16 mouse cellular contexts compared by ENCODE assay signal in the genomic region with DNA sequence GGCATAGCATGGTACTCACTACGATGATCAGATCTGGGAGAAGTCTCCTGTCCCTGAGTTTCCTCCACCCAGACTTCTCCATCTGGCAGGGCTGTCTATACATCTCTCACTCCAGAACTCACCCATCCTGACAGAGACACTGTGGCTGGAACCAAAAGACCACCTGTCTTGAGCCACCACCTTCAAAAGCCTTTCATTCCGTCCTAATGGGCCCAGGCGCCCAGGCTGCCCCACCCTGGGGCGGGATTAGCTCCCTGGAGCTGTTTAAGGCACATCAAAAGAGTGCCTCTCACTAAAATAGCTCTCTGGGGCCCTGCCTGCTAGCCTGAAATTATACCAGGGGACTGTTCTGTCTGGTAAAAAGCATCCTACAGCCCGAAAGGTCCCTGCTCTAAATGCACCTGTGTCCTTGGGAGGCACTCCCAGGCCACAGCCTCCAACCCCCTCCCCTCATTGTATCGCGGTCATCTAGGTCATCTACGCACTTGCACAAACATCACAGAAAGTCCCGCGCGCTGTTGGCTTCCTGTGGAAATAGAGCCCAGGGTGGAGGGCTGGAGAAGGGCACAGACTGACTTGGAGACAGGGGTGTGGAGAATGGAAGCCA. TPM values are rescaled to one million over a fixed set of nuclear protein-coding genes. Genes with fewer than 3 reads are reported as not detected.
A peak's percentile ranks its signal among the peaks of the same experiment; 100 is the strongest.
DNase-seq lines count a peak whose midpoint lies in the region; ATAC-seq and TF ChIP-seq lines count a peak whose summit lies in the region.
"Had no signal": no experiment of that assay in that cellular context is flagged by ENCODE, and none has a peak within 500 bp of the region (broad histone marks: within the 10 kb centered on the region; RNA-seq: fewer than 3 reads in every experiment).

No protein-coding gene starts in this region.

- peaks cover 22% of the 10 kb centered on the region for H3K4me1 ChIP-seq in heart, embryonic 16.5 days (ENCODE audit: control insufficient read depth, insufficient read depth, low read length)
- peaks cover 5% of the 10 kb centered on the region for H3K4me1 ChIP-seq in midbrain, embryonic 11.5 days (ENCODE audit: control insufficient read depth, insufficient read depth, low read length)
- peaks cover 10% of the 10 kb centered on the region for H3K4me1 ChIP-seq in midbrain, embryonic 13.5 days (replicated peaks)
- H3K4me1 ChIP-seq in embryonic facial prominence, embryonic 10.5 days, result peaks cover 51% of the 10 kb centered on the region
- H3K4me1 ChIP-seq in stomach, postnatal 0 days (replicated peaks; ENCODE audit: control insufficient read depth, insufficient read depth), result peaks cover 7% of the 10 kb centered on the region
- H3K4me1 ChIP-seq: liver, embryonic 12.5 days had no signal

- TF ChIP-seq CTCF in stomach, postnatal 0 days (IDR thresholded peaks at IDR 0.05; ENCODE audit: low read depth), result no peak

- no peak for DNase-seq in heart, postnatal 25 days (ENCODE audit: low spot score)
- peak; percentile 77 for DNase-seq in midbrain, embryonic 11.5 days (ENCODE audit: low spot score, missing footprints)
- DNase-seq in embryonic facial prominence, embryonic 10.5 days (ENCODE audit: low spot score), result no peak
- DNase-seq in stomach, postnatal 0 days (ENCODE audit: low spot score), result peak; percentile 51
- DNase-seq in kidney, postnatal 14 days, result no peak
- DNase-seq: cerebellum, adult 11-12 months; heart, postnatal 10 days; kidney, adult 2 months; lung, postnatal 10 days; right cerebral cortex, postnatal 25 days had no signal

- H3K4me2 ChIP-seq in heart, embryonic 16.5 days (ENCODE audit: low read depth, low read length), result peak overlapping the region; percentile 38
- no peak overlapping the region for H3K4me2 ChIP-seq in midbrain, embryonic 11.5 days
- H3K4me2 ChIP-seq in midbrain, embryonic 13.5 days (replicated peaks), result no peak overlapping the region
- H3K4me2 ChIP-seq in stomach, postnatal 0 days (replicated peaks; ENCODE audit: low read depth), result 0 out of 2 replicates have a peak overlapping the region, but pooled peaks have one; percentile 8
- H3K4me2 ChIP-seq: liver, embryonic 12.5 days; neural tube, embryonic 15.5 days had no signal

- no peaks in the 10 kb centered on the region for H3K9me3 ChIP-seq in heart, embryonic 16.5 days (replicated peaks; ENCODE audit: control insufficient read depth, low read length)
- no peaks in the 10 kb centered on the region for H3K9me3 ChIP-seq in midbrain, embryonic 11.5 days (ENCODE audit: control insufficient read depth, low read length)
- no peaks in the 10 kb centered on the region for H3K9me3 ChIP-seq in midbrain, embryonic 13.5 days
- H3K9me3 ChIP-seq in embryonic facial prominence, embryonic 10.5 days, result no peaks in the 10 kb centered on the region
- no peaks in the 10 kb centered on the region for H3K9me3 ChIP-seq in stomach, postnatal 0 days (ENCODE audit: control insufficient read depth, low read length)
- H3K9me3 ChIP-seq: G1E; liver, embryonic 12.5 days; neural tube, embryonic 15.5 days had no signal

- peak overlapping the region; percentile 4; the same call in 1 of the 2 replicates for H3K9ac ChIP-seq in heart, embryonic 16.5 days (ENCODE audit: low read length)
- H3K9ac ChIP-seq in midbrain, embryonic 11.5 days (ENCODE audit: low read length), result no peak overlapping the region
- H3K9ac ChIP-seq in midbrain, embryonic 13.5 days (replicated peaks), result no peak overlapping the region
- H3K9ac ChIP-seq in stomach, postnatal 0 days (ENCODE audit: low read length), result no peak overlapping the region
- H3K9ac ChIP-seq: liver, embryonic 12.5 days; neural tube, embryonic 15.5 days had no signal

- ATAC-seq in heart, embryonic 16.5 days (replicated peaks; ENCODE audit: extremely low read depth, insufficient read depth, low FRiP score), result peak; percentile 49
- no peak for ATAC-seq in midbrain, embryonic 11.5 days (ENCODE audit: low FRiP score)
- ATAC-seq in midbrain, embryonic 13.5 days, result no peak
- ATAC-seq in stomach, postnatal 0 days (ENCODE audit: low FRiP score, low TSS enrichment), result no peak
- ATAC-seq: liver, embryonic 12.5 days had no signal

- 18% methylated on average over 11 of the region's 11 CpGs for WGBS in heart, embryonic 16.5 days
- 27% methylated on average over 11 of the region's 11 CpGs for WGBS in midbrain, embryonic 11.5 days
- 25% methylated on average over 11 of the region's 11 CpGs for WGBS in midbrain, embryonic 13.5 days
- 16% methylated on average over 11 of the region's 11 CpGs for WGBS in embryonic facial prominence, embryonic 10.5 days
- 21% methylated on average over 11 of the region's 11 CpGs for WGBS in stomach, postnatal 0 days

- H3K27me3 ChIP-seq in heart, embryonic 16.5 days (ENCODE audit: control insufficient read depth, insufficient read depth, low read length), result no peaks in the 10 kb centered on the region
- H3K27me3 ChIP-seq in midbrain, embryonic 11.5 days (ENCODE audit: control insufficient read depth, insufficient read depth, low read length), result no peaks in the 10 kb centered on the region; the same call in 1 of the 2 replicates
- H3K27me3 ChIP-seq in midbrain, embryonic 13.5 days, result no peaks in the 10 kb centered on the region
- peaks cover 14% of the 10 kb centered on the region for H3K27me3 ChIP-seq in embryonic facial prominence, embryonic 10.5 days (replicated peaks; ENCODE audit: low read depth, poor library complexity, severe bottlenecking)
- no peaks in the 10 kb centered on the region for H3K27me3 ChIP-seq in stomach, postnatal 0 days (ENCODE audit: control insufficient read depth, insufficient read depth, low read length)
- H3K27me3 ChIP-seq: neural tube, embryonic 15.5 days had no signal

- no peaks in the 10 kb centered on the region for H3K36me3 ChIP-seq in heart, embryonic 16.5 days (ENCODE audit: control insufficient read depth, insufficient read depth)
- no peaks in the 10 kb centered on the region for H3K36me3 ChIP-seq in midbrain, embryonic 11.5 days (ENCODE audit: control insufficient read depth, insufficient read depth, low read length)
- H3K36me3 ChIP-seq in midbrain, embryonic 13.5 days, result no peaks in the 10 kb centered on the region
- no peaks in the 10 kb centered on the region for H3K36me3 ChIP-seq in embryonic facial prominence, embryonic 10.5 days (replicated peaks)
- no peaks in the 10 kb centered on the region for H3K36me3 ChIP-seq in stomach, postnatal 0 days (ENCODE audit: control insufficient read depth, insufficient read depth, low read length)
- H3K36me3 ChIP-seq: liver, embryonic 12.5 days; neural tube, embryonic 15.5 days had no signal

- peak overlapping the region; percentile 51 for H3K27ac ChIP-seq in heart, embryonic 16.5 days (ENCODE audit: low read length)
- H3K27ac ChIP-seq in midbrain, embryonic 11.5 days (ENCODE audit: low read depth, low read length), result no peak overlapping the region
- no peak overlapping the region for H3K27ac ChIP-seq in midbrain, embryonic 13.5 days
- 0 out of 2 replicates have a peak overlapping the region, but pooled peaks have one; percentile 6 for H3K27ac ChIP-seq in embryonic facial prominence, embryonic 10.5 days (replicated peaks)
- no peak overlapping the region for H3K27ac ChIP-seq in stomach, postnatal 0 days (replicated peaks)
- H3K27ac ChIP-seq: liver, embryonic 12.5 days; neural tube, embryonic 15.5 days had no signal

- intact Hi-C loops in heart, postnatal 25 days (cut with DNase I), result loop anchor here (2.0 kb wide), 1 partner anchor 14 kb away; no protein-coding TSS in a partner anchor

- TF ChIP-seq EP300 in stomach, postnatal 0 days (optimal IDR thresholded peaks at IDR 0.05), result no peak

- H3K4me3 ChIP-seq in heart, embryonic 16.5 days (ENCODE audit: low read length), result no peak overlapping the region
- no peak overlapping the region for H3K4me3 ChIP-seq in midbrain, embryonic 11.5 days (ENCODE audit: low read depth, low read length)
- no peak overlapping the region for H3K4me3 ChIP-seq in midbrain, embryonic 13.5 days (replicated peaks)
- peak overlapping the region; percentile 12; the same call in 1 of the 2 replicates for H3K4me3 ChIP-seq in embryonic facial prominence, embryonic 10.5 days
- H3K4me3 ChIP-seq in stomach, postnatal 0 days (ENCODE audit: low read depth, low read length), result no peak overlapping the region
- H3K4me3 ChIP-seq: liver, embryonic 12.5 days; neural tube, embryonic 15.5 days had no signal

RNA-seq across cellular contexts. Expression of gene Cdkn1a, which starts 18.0 kb away (rescaled TPM):
- 70.1 and 70.7 TPM in 2 replicates for polyA plus RNA-seq in heart, embryonic 16.5 days (2015; fragmentation: Nextera tagmentation; extraction: Ambion mirVana)
- total RNA-seq in heart, postnatal 25 days (2021), result 100 to 1,000 TPM in 1 of 2 experiments, 10 to 100 TPM in 1; 30.1 to 102 TPM
- polyA plus RNA-seq in midbrain, embryonic 11.5 days (2014; fragmentation: Nextera tagmentation; extraction: Ambion mirVana), result 16.1 and 17.4 TPM in 2 replicates
- polyA plus RNA-seq in midbrain, embryonic 13.5 days (2015; fragmentation: Nextera tagmentation; extraction: Ambion mirVana), result 47.1 and 47.4 TPM in 2 replicates
- 26.0 and 27.5 TPM in 2 replicates for polyA plus RNA-seq in embryonic facial prominence, embryonic 10.5 days (2016; fragmentation: Nextera tagmentation; extraction: Ambion mirVana)
- 484 and 502 TPM in 2 replicates for polyA plus RNA-seq in stomach, postnatal 0 days (2015; fragmentation: Nextera tagmentation; extraction: Ambion mirVana)

RNA-seq across cellular contexts. Expression of gene Srsf3, which starts 40.4 kb away (rescaled TPM):
- polyA plus RNA-seq in heart, embryonic 16.5 days (2015; fragmentation: Nextera tagmentation; extraction: Ambion mirVana), result 323 and 367 TPM in 2 replicates
- total RNA-seq in heart, postnatal 25 days (2021), result 10 to 100 TPM; 68.9 to 75.4 TPM
- polyA plus RNA-seq in midbrain, embryonic 11.5 days (2014; fragmentation: Nextera tagmentation; extraction: Ambion mirVana), result 899 and 948 TPM in 2 replicates
- 590 and 618 TPM in 2 replicates for polyA plus RNA-seq in midbrain, embryonic 13.5 days (2015; fragmentation: Nextera tagmentation; extraction: Ambion mirVana)
- 830 and 831 TPM in 2 replicates for polyA plus RNA-seq in embryonic facial prominence, embryonic 10.5 days (2016; fragmentation: Nextera tagmentation; extraction: Ambion mirVana)
- polyA plus RNA-seq in stomach, postnatal 0 days (2015; fragmentation: Nextera tagmentation; extraction: Ambion mirVana), result 279 and 305 TPM in 2 replicates

RNA-seq across cellular contexts. Expression of gene Rab44, which starts 41.1 kb away (rescaled TPM):
- 2.2 and 4.4 TPM in 2 replicates for polyA plus RNA-seq in heart, embryonic 16.5 days (2015; fragmentation: Nextera tagmentation; extraction: Ambion mirVana)
- under 1 TPM; 0.13 to 0.39 TPM for total RNA-seq in heart, postnatal 25 days (2021)
- polyA plus RNA-seq in midbrain, embryonic 11.5 days (2014; fragmentation: Nextera tagmentation; extraction: Ambion mirVana), result 0.22 and 0.44 TPM in 2 replicates
- polyA plus RNA-seq in midbrain, embryonic 13.5 days (2015; fragmentation: Nextera tagmentation; extraction: Ambion mirVana), result not detected in 2 replicates
- polyA plus RNA-seq in embryonic facial prominence, embryonic 10.5 days (2016; fragmentation: Nextera tagmentation; extraction: Ambion mirVana), result 0.09 and 0.21 TPM in 2 replicates
- polyA plus RNA-seq in stomach, postnatal 0 days (2015; fragmentation: Nextera tagmentation; extraction: Ambion mirVana), result 1.4 and 2.2 TPM in 2 replicates
- total RNA-seq: midbrain, postnatal 0 days had no signal
- polyA plus RNA-seq: midbrain, postnatal 0 days had no signal

Comparison
In these comparisons a context has a peak if more than half of its experiments do, and no peak if none do; other contexts are left out.
1. H3K27ac ChIP-seq: peak in heart, embryonic 16.5 days (single experiment) and embryonic facial prominence, embryonic 10.5 days (single experiment); none in midbrain, embryonic 11.5 days (single experiment), midbrain, embryonic 13.5 days (single experiment) and stomach, postnatal 0 days (single experiment).
2. H3K4me2 ChIP-seq: peak in heart, embryonic 16.5 days (single experiment) and stomach, postnatal 0 days (single experiment); none in midbrain, embryonic 11.5 days (single experiment) and midbrain, embryonic 13.5 days (single experiment).
3. DNase-seq: peak in midbrain, embryonic 11.5 days (single experiment) and stomach, postnatal 0 days (single experiment); none in heart, postnatal 25 days (single experiment), embryonic facial prominence, embryonic 10.5 days (single experiment) and kidney, postnatal 14 days (single experiment).